Comparison of ENCODE assay signal across 9 mouse cellular contexts in the genomic region with DNA sequence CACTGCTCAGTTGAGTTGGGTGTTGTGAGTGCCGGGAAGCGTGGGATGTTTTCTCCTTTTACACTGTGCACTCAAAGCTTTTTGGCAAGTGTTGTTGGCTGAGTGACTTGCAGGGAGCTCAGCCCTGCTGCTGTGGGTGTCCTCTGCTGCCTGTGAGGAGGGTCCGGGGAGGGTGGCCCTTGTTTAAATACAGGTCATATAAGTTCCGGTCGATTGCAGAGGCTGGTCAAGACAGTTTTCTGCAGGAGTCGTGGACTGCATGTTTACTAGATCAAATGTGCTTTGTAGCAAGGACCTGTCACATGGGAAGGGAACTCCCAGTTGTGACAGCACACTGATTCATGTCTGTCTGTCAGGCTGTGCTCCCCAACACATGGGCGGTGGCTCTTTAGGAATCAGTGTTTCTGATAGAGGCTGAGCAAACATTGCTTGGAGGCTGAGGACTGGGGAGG.
A peak's percentile ranks its signal among the peaks of the same experiment; 100 is the strongest.
DNase-seq lines count a peak whose midpoint lies in the region; ATAC-seq lines count a peak whose summit lies in the region.
"Had no signal": no experiment of that assay in that cellular context is flagged by ENCODE, and none has a peak within 500 bp of the region (broad histone marks: within the 10 kb centered on the region; RNA-seq: fewer than 3 reads in every experiment).

No protein-coding gene starts in this region.

- no peaks in the 10 kb centered on the region for H3K27me3 ChIP-seq in kidney, embryonic 16.5 days (ENCODE audit: insufficient read depth, low read length)
- H3K27me3 ChIP-seq: megakaryocyte, embryonic 14.5 days had no signal

- no peak overlapping the region for H3K27ac ChIP-seq in kidney, embryonic 16.5 days (ENCODE audit: low read length)

- H3K36me3 ChIP-seq in kidney, embryonic 16.5 days (ENCODE audit: insufficient read depth, low read length): peaks cover 18% of the 10 kb centered on the region

- DNase-seq in kidney, adult 18-20 months: no peak
- peak; percentile 62 to 74 for DNase-seq in frontal cortex, postnatal 36 days (ENCODE audit: low spot score in 2 of 2)
- DNase-seq in heart, postnatal 4 days: peak; percentile 24
- peak; percentile 43 for DNase-seq in lung, postnatal 25 days (ENCODE audit: low spot score)
- no peak for DNase-seq in spleen, postnatal 14 days (ENCODE audit: low spot score in 2 of 2)
- no peak for DNase-seq in thymus, postnatal 0 days (ENCODE audit: low spot score)
- DNase-seq in thymus, postnatal 36 days: no peak

- ATAC-seq in kidney, embryonic 16.5 days (ENCODE audit: low FRiP score, low TSS enrichment): peak; percentile 44; the same call in 1 of the 2 replicates

- WGBS in kidney, embryonic 16.5 days: 21% methylated on average over 7 of the region's 7 CpGs

- H3K4me3 ChIP-seq in kidney, embryonic 16.5 days (ENCODE audit: low read length): no peak overlapping the region
- H3K4me3 ChIP-seq: megakaryocyte, embryonic 14.5 days had no signal

- H3K9me3 ChIP-seq in kidney, embryonic 16.5 days (ENCODE audit: low read length): no peaks in the 10 kb centered on the region

- H3K4me2 ChIP-seq in kidney, embryonic 16.5 days (replicated peaks; ENCODE audit: low read depth, low read length): no peak overlapping the region

- H3K4me1 ChIP-seq in kidney, embryonic 16.5 days (ENCODE audit: insufficient read depth, low read length): peaks cover 49% of the 10 kb centered on the region

- no peak overlapping the region for H3K9ac ChIP-seq in kidney, embryonic 16.5 days (replicated peaks; ENCODE audit: low read length)

Comparison
In these comparisons a context has a peak if more than half of its experiments do, and no peak if none do; other contexts are left out.
1. DNase-seq: peak in frontal cortex, postnatal 36 days (2 of 2), heart, postnatal 4 days (single experiment) and lung, postnatal 25 days (single experiment); none in kidney, adult 18-20 months (single experiment), spleen, postnatal 14 days (0 of 2), thymus, postnatal 0 days (single experiment) and thymus, postnatal 36 days (0 of 2).